ENCODE assay signal across 10 mouse cellular contexts in genomic region chr13:99849597-99849996, GRCm38 (mm10). TPM values are rescaled to one million over a fixed set of nuclear protein-coding genes. Genes with fewer than 3 reads are reported as not detected.
A peak's percentile ranks its signal among the peaks of the same experiment; 100 is the strongest.
DNase-seq lines count a peak whose midpoint lies in the region; ATAC-seq lines count a peak whose summit lies in the region.
"Had no signal": no experiment of that assay in that cellular context is flagged by ENCODE, and none has a peak within 500 bp of the region (broad histone marks: within the 10 kb centered on the region; RNA-seq: fewer than 3 reads in every experiment).

No protein-coding gene starts in this region.

- DNase-seq in cerebellum, adult 8-10 months, result peak; percentile 32
- no peak for DNase-seq in cerebellum, adult 9-11 months
- peak; percentile 12 for DNase-seq in lung, postnatal 36 days
- no peak for DNase-seq in lung, postnatal 10 days
- DNase-seq in T-cell, adult 2 months (ENCODE audit: low spot score), result no peak

- H3K27ac ChIP-seq in midbrain, embryonic 16.5 days (ENCODE audit: low read length), result no peak overlapping the region
- H3K27ac ChIP-seq: limb, embryonic 15.5 days had no signal

- whole genome bisulfite sequencing in midbrain, embryonic 16.5 days, result 28% methylated on average over 15 of the region's 15 CpGs

- H3K4me1 ChIP-seq in midbrain, embryonic 16.5 days (ENCODE audit: control insufficient read depth, insufficient read depth, low read length), result no peaks in the 10 kb centered on the region

- no peak overlapping the region for H3K4me2 ChIP-seq in midbrain, embryonic 16.5 days (ENCODE audit: low read length)
- H3K4me2 ChIP-seq: limb, embryonic 15.5 days had no signal

- no peak overlapping the region for H3K9ac ChIP-seq in midbrain, embryonic 16.5 days (ENCODE audit: low read depth, low read length)
- H3K9ac ChIP-seq: limb, embryonic 15.5 days had no signal

- H3K4me3 ChIP-seq in midbrain, embryonic 16.5 days (ENCODE audit: low read depth, low read length), result no peak overlapping the region
- H3K4me3 ChIP-seq: limb, embryonic 15.5 days had no signal

- H3K36me3 ChIP-seq in midbrain, embryonic 16.5 days (ENCODE audit: control insufficient read depth, insufficient read depth, low read length), result no peaks in the 10 kb centered on the region
- H3K36me3 ChIP-seq: limb, embryonic 15.5 days had no signal

- no peaks in the 10 kb centered on the region for H3K9me3 ChIP-seq in midbrain, embryonic 16.5 days (replicated peaks; ENCODE audit: control insufficient read depth, low read length, poor library complexity, severe bottlenecking)
- H3K9me3 ChIP-seq: limb, embryonic 15.5 days had no signal

- no peaks in the 10 kb centered on the region for H3K27me3 ChIP-seq in midbrain, embryonic 16.5 days (ENCODE audit: control insufficient read depth, insufficient read depth, low read depth, low read length)
- H3K27me3 ChIP-seq: limb, embryonic 15.5 days had no signal

- peak; percentile 42 to 56; a peak in 3 of 4 replicates for ATAC-seq in hematopoietic stem cell, adult 5-6 weeks (replicated peaks in 1 of 2; ENCODE audit: insufficient read depth in 1 of 2, low FRiP score in 2 of 2, low TSS enrichment in 1 of 2, low read depth in 1 of 2, poor library complexity in 2 of 2, severe bottlenecking in 2 of 2)
- peak; percentile 58 for ATAC-seq in midbrain, embryonic 16.5 days
- no peak for ATAC-seq in CD4-positive, CD25-positive, alpha-beta regulatory T cell, adult 4 months

RNA-seq across cellular contexts. Expression of gene Cartpt, which starts 51.3 kb away (rescaled TPM):
- total RNA-seq in hematopoietic stem cell, adult 5-6 weeks (2017), result not detected in 2 replicates
- polyA plus RNA-seq in midbrain, embryonic 16.5 days (2015; fragmentation: Nextera tagmentation; extraction: Ambion mirVana), result 13.4 and 17.0 TPM in 2 replicates
- not detected for polyA plus RNA-seq in CD4-positive, CD25-positive, alpha-beta regulatory T cell, adult 4 months (2017; shearing (Covaris generic))
- polyA plus RNA-seq: C2C12 had no signal

Comparison
In these comparisons a context has a peak if more than half of its experiments do, and no peak if none do; other contexts are left out.
1. DNase-seq: peak in cerebellum, adult 8-10 months (single experiment) and lung, postnatal 36 days (single experiment); none in cerebellum, adult 9-11 months (single experiment), lung, postnatal 10 days (single experiment) and T-cell, adult 2 months (single experiment).
2. RNA of gene Cartpt, which starts 51.3 kb away (polyA plus RNA-seq): 13.4 to 17.0 TPM in midbrain, embryonic 16.5 days; not detected in CD4-positive, CD25-positive, alpha-beta regulatory T cell, adult 4 months; every median in the first group is over 10 times any median in the second.